Mouse (Mus musculus) neural tube, embryonic 11.5 days (tissue): Measurements from ENCODE around the gene Pnrc2. TPM values are rescaled to one million over a fixed set of nuclear protein-coding genes. Genes with fewer than 3 reads are reported as not detected.
A peak's percentile ranks its signal among the peaks of the same experiment; 100 is the strongest.

Experiments used
- ATAC-seq: fragments of 200-750 bp; cut with Nextera tagmentation; 2 replicates; pipeline ENCODE4 v1.8.0; 2017; ENCODE audit warnings: moderate number of reproducible peaks, mild to moderate bottlenecking, moderate TSS enrichment, moderate library complexity; ENCODE audit not compliant: insufficient read depth, low FRiP score, low TSS enrichment
- DNase-seq: peaks from one replicate; pipeline ENCODE4 v3.0.0-alpha.2; 2015; ENCODE audit warnings: low spot score
- H3K27ac ChIP-seq: fragments of 300-500 bp; sonication (generic); 2 replicates; pipeline ENCODE4 v1.5.1; 2014; ENCODE audit warnings: low read depth, mild to moderate bottlenecking, low read length
- H3K27me3 ChIP-seq: fragments of 300-500 bp; sonication (generic); 2 replicates; pipeline ENCODE4 v1.6.1; 2014; ENCODE audit warnings: mild to moderate bottlenecking, low read length, mixed read lengths; ENCODE audit not compliant: control insufficient read depth, insufficient read depth
- H3K36me3 ChIP-seq: fragments of 300-500 bp; sonication (generic); 2 replicates; pipeline ENCODE4 v1.6.1; 2014; ENCODE audit warnings: mild to moderate bottlenecking, low read length, moderate library complexity, mixed read lengths; ENCODE audit not compliant: control insufficient read depth, insufficient read depth
- H3K4me1 ChIP-seq: fragments of 300-500 bp; sonication (generic); 2 replicates; pipeline ENCODE4 v1.6.1; 2014; ENCODE audit warnings: low read length, mixed read lengths; ENCODE audit not compliant: control insufficient read depth, insufficient read depth
- H3K4me2 ChIP-seq: fragments of 300-500 bp; sonication (generic); 2 replicates; pipeline ENCODE4 v1.6.1; 2014; ENCODE audit warnings: low read depth, mild to moderate bottlenecking, moderate library complexity
- H3K4me3 ChIP-seq: fragments of 300-500 bp; sonication (generic); 2 replicates; pipeline ENCODE4 v1.5.1; 2014; ENCODE audit warnings: low read depth, low read length
- H3K9ac ChIP-seq: fragments of 300-500 bp; sonication (generic); 2 replicates; pipeline ENCODE4 v1.6.1; 2014; ENCODE audit warnings: mild to moderate bottlenecking, low read length
- H3K9me3 ChIP-seq: fragments of 300-500 bp; sonication (generic); 2 replicates; pipeline ENCODE4 v1.6.1; 2016; ENCODE audit warnings: low read length; ENCODE audit not compliant: control insufficient read depth
- WGBS: fragments of 180-500 bp; shearing (Covaris S2); extraction: QIAGEN DNeasy Blood & Tissue Kit; methylation state at CpG from one replicate; pipeline ENCODE4 v1.1.7; 2014; 5-methylcytosine and 5-hydroxymethylcytosine counted together
- polyA plus RNA-seq: library from polyadenylated mRNA; unstranded; fragments of >200 nt; fragmentation: Nextera tagmentation; extraction: Ambion mirVana; gene quantifications from 2 replicates; pipeline ENCODE4 v1.2.1, GENCODE M21; 2014

The Pnrc2 gene
- polyA plus RNA-seq, 1 experiment from 2014 or later, result 201 TPM

DNA sequence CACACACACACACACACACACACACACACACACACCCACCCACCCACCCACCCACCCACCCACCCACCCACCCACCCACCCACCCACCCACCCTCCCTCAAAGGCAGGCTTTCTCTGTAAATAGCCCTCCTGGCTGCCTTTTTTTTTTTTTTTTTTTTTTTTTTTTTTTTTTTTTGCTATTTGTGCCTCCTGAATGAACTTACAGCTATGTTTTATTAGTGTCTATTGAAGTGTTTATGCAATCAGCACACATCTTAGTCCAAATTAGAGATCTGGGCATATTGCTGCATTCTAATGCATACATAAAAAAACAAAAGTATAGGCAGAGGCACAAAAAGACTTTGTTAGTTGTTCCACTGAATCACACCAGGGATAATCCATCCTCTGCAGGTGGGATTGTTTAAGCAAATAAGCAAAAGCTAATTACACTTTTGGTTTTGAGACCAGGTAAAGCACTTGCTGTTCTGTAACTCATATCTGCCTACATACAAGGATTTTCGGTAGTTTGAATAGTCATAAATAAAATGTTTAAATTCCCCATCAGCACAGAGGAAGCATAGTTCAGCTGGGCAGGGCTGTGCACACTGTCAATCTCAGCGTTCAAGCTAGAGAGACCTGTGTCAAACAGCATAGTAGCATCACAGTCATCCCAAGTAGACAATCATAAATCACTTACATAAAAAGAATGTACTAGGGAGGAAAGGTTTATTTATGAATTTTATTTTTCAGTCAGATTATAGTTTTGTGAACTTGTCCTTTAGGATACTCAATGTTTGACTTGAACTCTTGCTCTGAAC is 3.2 kb downstream of the Pnrc2 start:
- H3K27ac ChIP-seq, result no peak overlapping the region
- H3K27me3 ChIP-seq, result no peaks in the 10 kb centered on the region
- DNase-seq, result no peak
- H3K36me3 ChIP-seq, result peaks cover 2% of the 10 kb centered on the region; the same call in 1 of the 2 replicates
- ATAC-seq, result no peak
- no peaks in the 10 kb centered on the region for H3K9me3 ChIP-seq
- H3K4me2 ChIP-seq, result peak overlapping the region; percentile 19
- H3K9ac ChIP-seq, result no peak overlapping the region
- no peak overlapping the region for H3K4me3 ChIP-seq
- 49% methylated on average over 2 of the region's 2 CpGs for WGBS
- H3K4me1 ChIP-seq, result peaks cover 26% of the 10 kb centered on the region

GRCm38 (mm10) chr4:135868996-135869395 is 4.7 kb downstream of the Pnrc2 start:
- Histone ChIP-seq H3K9me3 (no peaks in the 10 kb centered on the region), H3K4me1 (peaks cover 17% of the 10 kb centered on the region), H3K27me3 (no peaks in the 10 kb centered on the region), H3K4me2 (no peak overlapping the region), H3K4me3 (no peak overlapping the region), H3K27ac (no peak overlapping the region), H3K9ac (no peak overlapping the region), H3K36me3 (peaks cover 2% of the 10 kb centered on the region; the same call in 1 of the 2 replicates)
- WGBS, result 80% methylated on average over 2 of the region's 2 CpGs
- no peak for DNase-seq
- ATAC-seq, result no peak

DNA sequence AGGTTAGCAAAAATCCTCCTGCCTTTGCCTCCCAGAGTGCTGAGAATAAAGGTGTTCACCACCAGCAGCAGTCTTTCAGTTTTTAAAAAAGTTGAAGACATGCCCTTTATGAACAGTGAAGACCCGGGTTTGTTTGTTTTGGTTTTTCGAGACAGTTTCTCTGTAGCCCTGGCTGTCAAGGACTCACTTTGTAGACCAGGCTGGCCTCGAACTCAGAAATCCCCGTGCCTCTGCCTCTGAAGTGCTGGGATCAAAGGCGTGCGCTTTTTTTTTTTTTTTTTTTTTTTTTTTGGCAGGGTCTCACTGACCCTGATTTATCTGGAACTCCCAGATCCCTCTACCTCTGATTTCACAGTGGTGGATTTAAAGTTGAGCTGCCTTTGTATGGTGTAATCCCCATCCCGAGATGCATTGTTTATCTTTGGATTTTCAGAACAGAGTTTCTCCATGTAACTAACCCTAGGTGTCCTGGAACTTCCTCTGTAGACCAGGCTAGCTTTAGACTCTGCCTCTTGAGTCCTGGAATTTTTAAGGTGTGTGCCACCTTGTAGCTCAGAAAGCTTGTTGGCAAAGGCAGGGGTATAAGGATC is 16.0 kb downstream of the Pnrc2 start:
- Histone ChIP-seq H3K9me3 (no peaks in the 10 kb centered on the region), H3K4me1 (peaks cover 16% of the 10 kb centered on the region; the same call in 1 of the 2 replicates), H3K27me3 (no peaks in the 10 kb centered on the region), H3K9ac (peak overlapping the region; percentile 58), H3K4me3 (peak overlapping the region; percentile 98), H3K27ac (no peak overlapping the region), H3K36me3 (0 out of 2 replicates have a peak, but pooled peaks cover 2% of the 10 kb centered on the region), H3K4me2 (peak overlapping the region; percentile 74)
- no peak for DNase-seq
- 9% methylated on average over 7 of the region's 7 CpGs for WGBS
- no peak for ATAC-seq

DNA sequence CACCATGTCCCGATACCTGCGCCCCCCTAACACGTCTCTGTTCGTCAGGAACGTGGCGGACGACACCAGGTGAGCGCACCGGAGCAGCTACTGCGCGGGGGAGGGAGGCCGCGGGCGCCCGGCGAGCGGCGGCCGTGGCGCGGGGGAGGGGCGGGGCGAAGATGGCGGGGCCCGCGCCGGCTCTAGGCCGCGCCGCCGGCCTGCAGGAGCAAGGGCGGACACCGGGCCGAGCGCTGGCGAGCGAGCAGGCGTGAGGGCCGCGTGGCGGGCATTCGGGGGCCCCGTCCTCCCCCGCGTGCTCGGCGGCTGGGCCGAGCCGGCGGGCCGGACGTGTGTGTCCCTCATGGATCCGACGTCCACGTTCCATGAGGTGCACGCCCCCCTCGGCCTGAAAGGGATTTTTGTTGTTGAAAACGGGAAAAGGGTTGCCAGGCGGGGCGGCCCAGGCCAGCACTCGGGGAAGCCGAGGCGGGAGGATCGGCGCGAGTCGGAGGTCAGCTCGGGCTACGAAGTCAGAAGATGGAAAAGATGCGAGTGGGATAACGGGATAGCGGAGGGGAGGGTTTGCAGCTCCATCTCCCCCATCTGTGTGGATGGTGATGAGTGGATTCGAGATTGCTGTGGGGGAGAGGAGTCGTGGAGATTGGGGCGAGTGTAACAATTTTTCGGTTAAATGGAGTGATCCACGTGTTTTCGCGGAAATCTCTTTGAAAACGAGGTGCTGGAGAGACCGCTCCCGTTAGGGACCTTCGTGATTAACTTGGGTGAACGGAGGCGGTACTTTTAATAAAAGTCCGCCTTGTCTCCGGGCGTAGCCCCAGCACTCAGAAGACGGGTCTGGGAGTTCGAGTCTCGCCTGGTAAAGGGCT is 17.2 kb downstream of the Pnrc2 start:
- 0 out of 2 replicates have a peak, but pooled peaks cover 2% of the 10 kb centered on the region for H3K36me3 ChIP-seq
- H3K4me2 ChIP-seq, result peak overlapping the region; percentile 74
- no peaks in the 10 kb centered on the region for H3K9me3 ChIP-seq
- H3K27ac ChIP-seq, result peak overlapping the region; percentile 99
- H3K27me3 ChIP-seq, result no peaks in the 10 kb centered on the region
- DNase-seq, result peak; percentile 81
- peak; percentile 72 for ATAC-seq
- WGBS, result under 1% methylated on average over 86 of the region's 91 CpGs
- peaks cover 16% of the 10 kb centered on the region; the same call in 1 of the 2 replicates for H3K4me1 ChIP-seq
- H3K4me3 ChIP-seq, result peak overlapping the region; percentile 98
- peak overlapping the region; percentile 98 for H3K9ac ChIP-seq

DNA sequence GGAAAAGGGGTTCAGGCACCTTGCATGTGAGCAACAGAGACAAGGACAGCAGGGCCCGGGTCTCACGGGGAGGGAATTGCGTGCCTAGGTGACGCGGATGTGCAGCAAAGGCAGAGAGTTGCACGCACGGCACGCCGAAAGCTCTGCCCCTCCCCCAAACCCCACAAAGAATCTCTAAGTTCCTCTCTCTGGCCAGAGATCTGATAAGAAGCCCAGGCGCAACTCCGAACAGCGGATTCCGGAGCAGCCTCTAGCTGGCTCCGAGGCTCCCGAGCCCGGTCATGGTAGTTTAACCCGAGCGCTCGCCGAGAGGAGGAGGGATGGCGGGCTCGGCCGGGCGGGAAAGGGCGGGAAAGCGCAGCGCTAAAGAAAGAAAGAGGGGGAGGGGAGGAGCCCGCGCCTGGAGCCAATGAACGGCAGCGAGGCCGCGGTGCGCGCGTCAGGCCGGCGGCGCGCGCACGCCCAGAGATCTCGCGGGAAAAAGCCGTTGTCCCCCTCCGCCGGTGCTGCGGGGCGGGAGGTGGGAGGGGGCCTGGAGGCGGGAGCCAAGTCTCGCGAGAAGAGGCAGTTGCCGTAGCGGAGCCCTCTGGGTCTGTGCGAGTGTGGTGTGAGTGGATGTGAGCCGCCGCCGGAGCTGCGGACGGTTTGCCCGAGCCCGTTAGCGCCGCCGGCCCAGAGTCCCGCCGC is 18.0 kb downstream of the Pnrc2 start, which contains the start of gene Srsf10:
Srsf10 (plus strand) TSS at position 212 of the 687 bp plus-strand sequence.
- Histone ChIP-seq H3K27ac (peak within 1 kb of the TSS; percentile 99), H3K9me3 (no peaks in the 10 kb centered on the region), H3K27me3 (no peaks in the 10 kb centered on the region), H3K9ac (peak within 1 kb of the TSS; percentile 98), H3K4me3 (peak within 1 kb of the TSS; percentile 98), H3K4me1 (peaks cover 18% of the 10 kb centered on the region; the same call in 1 of the 2 replicates), H3K36me3 (0 out of 2 replicates have a peak, but pooled peaks cover 2% of the 10 kb centered on the region), H3K4me2 (peak within 1 kb of the TSS; percentile 89)
- peak; percentile 100 for DNase-seq
- peak; percentile 95 for ATAC-seq
- under 1% methylated on average over 66 of the region's 67 CpGs for WGBS

DNA sequence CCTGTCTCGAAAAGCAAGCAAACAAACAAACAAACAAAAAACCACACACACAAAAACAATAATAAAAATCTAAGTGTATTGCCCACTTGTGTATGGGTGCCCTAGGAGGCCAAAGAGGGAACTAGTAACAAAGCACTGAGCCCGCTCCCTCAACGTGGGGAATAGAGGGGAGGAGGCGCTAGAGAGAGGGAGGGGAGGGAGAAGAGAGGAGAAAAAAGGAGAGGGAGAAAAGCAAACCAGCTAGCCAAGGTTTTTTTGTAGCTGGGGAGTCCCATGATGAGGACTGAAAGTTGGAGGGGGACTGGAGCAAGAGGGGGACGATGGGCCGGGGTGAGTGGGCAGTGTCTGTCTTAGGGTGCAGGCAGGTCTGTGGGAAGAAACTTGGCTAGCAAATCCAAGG is 18.6 kb downstream of the Pnrc2 start:
- Histone ChIP-seq H3K4me2 (peak overlapping the region; percentile 89), H3K36me3 (0 out of 2 replicates have a peak, but pooled peaks cover 2% of the 10 kb centered on the region), H3K4me3 (peak overlapping the region; percentile 98), H3K27me3 (no peaks in the 10 kb centered on the region), H3K27ac (peak overlapping the region; percentile 99), H3K4me1 (peaks cover 22% of the 10 kb centered on the region; the same call in 1 of the 2 replicates), H3K9me3 (no peaks in the 10 kb centered on the region), H3K9ac (peak overlapping the region; percentile 97)
- ATAC-seq, result no peak
- WGBS, result 7% methylated on average over 6 of the region's 6 CpGs
- DNase-seq, result no peak

DNA sequence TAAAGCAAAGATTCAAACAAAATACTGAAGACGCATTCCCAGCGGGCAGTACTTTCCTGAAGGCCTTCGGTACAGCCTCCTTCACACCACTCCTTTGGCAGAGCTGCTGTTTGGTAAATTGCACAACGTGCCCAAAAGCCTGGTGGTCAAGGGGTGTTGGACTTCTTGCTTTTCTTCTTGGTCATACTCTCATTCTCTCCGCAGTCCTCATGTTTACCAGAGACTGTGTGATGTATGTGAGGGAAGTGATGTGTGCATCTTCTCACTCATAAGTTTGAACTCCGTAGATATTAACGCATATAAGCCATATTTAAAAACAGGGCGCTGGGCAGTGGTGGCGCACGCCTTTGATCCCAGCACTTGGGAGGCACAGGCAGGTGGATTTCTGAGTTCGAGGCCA is 19.0 kb downstream of the Pnrc2 start:
- H3K9ac ChIP-seq, result peak overlapping the region; percentile 97
- H3K4me2 ChIP-seq, result peak overlapping the region; percentile 89; the same call in 1 of the 2 replicates
- no peak overlapping the region for H3K4me3 ChIP-seq
- DNase-seq (no peak), ATAC-seq (no peak)
- no peaks in the 10 kb centered on the region for H3K9me3 ChIP-seq
- H3K27me3 ChIP-seq, result no peaks in the 10 kb centered on the region
- H3K27ac ChIP-seq, result no peak overlapping the region
- WGBS, result 77% methylated on average over 11 of the region's 11 CpGs
- peaks cover 22% of the 10 kb centered on the region; the same call in 1 of the 2 replicates for H3K4me1 ChIP-seq
- H3K36me3 ChIP-seq, result 0 out of 2 replicates have a peak, but pooled peaks cover 2% of the 10 kb centered on the region
